Mouse (Mus musculus) G1E (cell line): Measurements from ENCODE around the gene Psmc3.

Source experiments
- CTCF ChIP-seq: IDR thresholded peaks from 2 replicates; pipeline ENCODE4 v1.5.1; 2012; ENCODE audit warnings: low read depth, low read length, inconsistent platforms, mixed read lengths
- GATA1 ChIP-seq: IDR thresholded peaks from 2 replicates; pipeline ENCODE4 v1.6.1; 2012; ENCODE audit warnings: borderline replicate concordance, low read length, inconsistent platforms, mixed read lengths
- GATA2 ChIP-seq: IDR thresholded peaks from 2 replicates; pipeline ENCODE4 v1.6.1; 2012; ENCODE audit warnings: low read depth, low read length, inconsistent platforms, borderline replicate concordance
- POLR2AphosphoS5 ChIP-seq: IDR thresholded peaks from 2 replicates; pipeline ENCODE4 v1.6.1; 2012; ENCODE audit warnings: low read depth, low read length, inconsistent platforms; ENCODE audit not compliant: insufficient replicate concordance
- TAL1 ChIP-seq: conservative IDR thresholded peaks from 2 replicates; pipeline ENCODE4 v1.6.1; 2012; ENCODE audit warnings: low read depth, low read length, inconsistent platforms, mixed read lengths

DNA sequence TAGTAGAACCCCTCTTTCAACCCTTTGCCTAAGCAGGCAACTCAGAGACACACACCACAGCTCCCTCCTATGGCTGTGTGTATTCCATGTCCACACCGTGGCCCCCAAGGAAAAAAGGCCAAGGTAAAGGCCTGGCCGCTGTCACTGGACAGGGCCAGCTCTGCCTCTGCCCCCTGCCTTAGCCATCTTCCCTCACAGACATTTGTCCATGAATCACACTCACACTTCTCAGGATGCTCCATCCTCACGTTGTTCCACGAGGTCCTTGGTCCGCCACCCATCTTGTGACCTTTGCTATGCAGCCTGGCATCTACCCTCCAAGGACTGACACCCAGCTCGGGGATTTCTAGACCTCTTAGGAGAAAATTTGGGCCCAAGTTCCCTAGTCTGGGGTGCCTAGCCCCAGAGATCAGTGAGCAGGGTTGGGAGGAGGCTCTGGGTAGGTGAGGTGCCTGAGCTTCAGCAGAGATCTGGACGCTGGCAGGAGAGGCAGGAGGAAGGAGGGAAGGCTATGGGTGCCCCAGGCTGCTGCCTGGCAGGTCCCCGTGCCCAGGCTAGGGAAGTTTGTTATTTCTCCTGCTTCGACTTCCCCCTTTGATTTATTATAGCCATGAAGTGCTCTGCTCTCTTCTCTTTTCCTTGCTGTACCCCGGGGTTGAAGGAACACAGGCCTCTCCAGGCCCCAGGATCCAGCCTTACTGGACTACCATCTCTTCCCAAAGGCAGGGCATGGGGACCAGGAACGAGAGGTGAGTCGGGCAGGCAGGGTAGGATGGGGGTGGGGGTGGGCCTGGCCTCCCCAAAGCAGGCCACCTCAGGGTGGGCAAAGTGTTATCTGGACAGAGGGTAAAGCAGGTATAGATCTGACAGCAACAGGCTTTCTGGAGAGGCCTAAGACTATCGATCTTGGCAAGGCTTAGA, 28.2 kb downstream of the Psmc3 start, which contains the start of gene Spi1:
- no peak for TF ChIP-seq GATA2
- TF ChIP-seq CTCF = no peak
- no peak for TF ChIP-seq TAL1
- no peak for TF ChIP-seq POLR2AphosphoS5
- TF ChIP-seq GATA1 = no peak
